Mouse (Mus musculus) midbrain, embryonic 16.5 days (tissue): ENCODE results near the gene Rnaseh2c. TPM values are rescaled to one million over a fixed set of nuclear protein-coding genes. Genes with fewer than 3 reads are reported as not detected.

Source experiments
- ATAC-seq: fragments of 200-750 bp; cut with Nextera tagmentation; 2 replicates; pipeline ENCODE4 v1.8.0; 2017; ENCODE audit warnings: moderate TSS enrichment
- H3K27ac ChIP-seq: fragments of 300-500 bp; sonication (generic); 2 replicates; pipeline ENCODE4 v1.5.1; 2014; ENCODE audit warnings: mild to moderate bottlenecking, low read length, mixed read lengths
- H3K27me3 ChIP-seq: fragments of 300-500 bp; sonication (generic); 2 replicates; pipeline ENCODE4 v1.6.1; 2014; ENCODE audit warnings: low read depth, low read length, mixed read lengths; ENCODE audit not compliant: control insufficient read depth, insufficient read depth
- H3K36me3 ChIP-seq: fragments of 300-500 bp; sonication (generic); 2 replicates; pipeline ENCODE4 v1.6.1; 2014; ENCODE audit warnings: mild to moderate bottlenecking, low read length, moderate library complexity, mixed read lengths; ENCODE audit not compliant: control insufficient read depth, insufficient read depth
- H3K4me1 ChIP-seq: fragments of 300-500 bp; sonication (generic); 2 replicates; pipeline ENCODE4 v1.6.1; 2014; ENCODE audit warnings: mild to moderate bottlenecking, low read length, mixed read lengths; ENCODE audit not compliant: control insufficient read depth, insufficient read depth
- H3K4me2 ChIP-seq: fragments of 300-500 bp; sonication (generic); 2 replicates; pipeline ENCODE4 v1.6.1; 2014; ENCODE audit warnings: mild to moderate bottlenecking, low read length, mixed read lengths
- H3K4me3 ChIP-seq: fragments of 300-500 bp; sonication (generic); 2 replicates; pipeline ENCODE4 v1.5.1; 2014; ENCODE audit warnings: low read depth, mild to moderate bottlenecking, low read length, moderate library complexity, mixed read lengths
- H3K9ac ChIP-seq: fragments of 300-500 bp; sonication (generic); 2 replicates; pipeline ENCODE4 v1.6.1; 2014; ENCODE audit warnings: low read depth, low read length, mixed read lengths
- H3K9me3 ChIP-seq: fragments of 300-500 bp; sonication (generic); replicated peaks from 2 replicates; pipeline ENCODE4 v1.6.1; 2014; ENCODE audit warnings: mild to moderate bottlenecking, low read length, mixed read lengths; ENCODE audit not compliant: control insufficient read depth, poor library complexity, severe bottlenecking
- WGBS: fragments of 180-500 bp; shearing (Covaris S2); extraction: QIAGEN DNeasy Blood & Tissue Kit; methylation state at CpG from one replicate; pipeline ENCODE4 v1.1.7; 2014; 5-methylcytosine and 5-hydroxymethylcytosine counted together
- polyA plus RNA-seq: library from polyadenylated mRNA; unstranded; fragments of >200 nt; fragmentation: Nextera tagmentation; extraction: Ambion mirVana; gene quantifications from 2 replicates; pipeline ENCODE4 v1.2.1, GENCODE M21; 2015

The Rnaseh2c gene
- polyA plus RNA-seq, 1 experiment from 2014 or later: 58.4 TPM

GRCm38 (mm10) chr19:5637069-5638047 is 35.7 kb downstream of the Rnaseh2c start, which contains the start of gene Rela:
TSS of gene Rela (plus strand) at chr19:5637483.
- Histone ChIP-seq H3K36me3 (peaks cover 28% of the 10 kb centered on the region), H3K4me2 (peak within 1 kb of the TSS; percentile 95), H3K4me1 (peaks cover 19% of the 10 kb centered on the region), H3K4me3 (peak within 1 kb of the TSS; percentile 68), H3K9ac (peak within 1 kb of the TSS; percentile 93), H3K27me3 (no peaks in the 10 kb centered on the region), H3K27ac (peak within 1 kb of the TSS; percentile 92), H3K9me3 (no peaks in the 10 kb centered on the region)
- peak; percentile 89 for ATAC-seq
- WGBS: under 1% methylated on average over 98 of the region's 109 CpGs

GRCm38 (mm10) chr19:5638416-5639005 is 36.8 kb downstream of the Rnaseh2c start:
- 91% methylated on average over 18 of the region's 18 CpGs for WGBS
- peak overlapping the region; percentile 93 for H3K9ac ChIP-seq
- H3K4me3 ChIP-seq: peak overlapping the region; percentile 68
- H3K4me2 ChIP-seq: peak overlapping the region; percentile 88
- peaks cover 36% of the 10 kb centered on the region for H3K36me3 ChIP-seq
- no peaks in the 10 kb centered on the region for H3K27me3 ChIP-seq
- H3K9me3 ChIP-seq: no peaks in the 10 kb centered on the region
- ATAC-seq: no peak
- H3K4me1 ChIP-seq: peaks cover 19% of the 10 kb centered on the region
- no peak overlapping the region for H3K27ac ChIP-seq

- H3K9ac ChIP-seq: no peak overlapping the region
- H3K9me3 ChIP-seq: no peaks in the 10 kb centered on the region
- H3K4me2 ChIP-seq: no peak overlapping the region
- peaks cover 19% of the 10 kb centered on the region for H3K4me1 ChIP-seq
- WGBS: 83% methylated on average over 9 of the region's 9 CpGs
- no peak overlapping the region for H3K27ac ChIP-seq
- H3K4me3 ChIP-seq: no peak overlapping the region
- peaks cover 47% of the 10 kb centered on the region for H3K36me3 ChIP-seq
- no peaks in the 10 kb centered on the region for H3K27me3 ChIP-seq
- no peak for ATAC-seq
These were observed 38.7 kb downstream of the Rnaseh2c start for GRCm38 (mm10) chr19:5640339-5640738.

GRCm38 (mm10) chr19:5641021-5641420 is 39.3 kb downstream of the Rnaseh2c start:
- 93% methylated on average over 17 of the region's 17 CpGs for WGBS
- H3K4me1 ChIP-seq: peaks cover 19% of the 10 kb centered on the region

GRCm38 (mm10) chr19:5641641-5642040 is 40.0 kb downstream of the Rnaseh2c start:
- H3K4me1 ChIP-seq: peaks cover 15% of the 10 kb centered on the region
- H3K9me3 ChIP-seq: no peaks in the 10 kb centered on the region
- H3K4me3 ChIP-seq: no peak overlapping the region
- no peaks in the 10 kb centered on the region for H3K27me3 ChIP-seq
- H3K4me2 ChIP-seq: no peak overlapping the region
- H3K36me3 ChIP-seq: peaks cover 55% of the 10 kb centered on the region
- ATAC-seq: no peak
- no peak overlapping the region for H3K9ac ChIP-seq
- no peak overlapping the region for H3K27ac ChIP-seq
- WGBS: 90% methylated on average over 8 of the region's 8 CpGs

More at GRCm38 (mm10) chr19:5641021-5641420, 39.3 kb downstream of the Rnaseh2c start:
- H3K4me2 ChIP-seq: no peak overlapping the region
- no peak overlapping the region for H3K9ac ChIP-seq
- no peaks in the 10 kb centered on the region for H3K27me3 ChIP-seq
- H3K4me3 ChIP-seq: no peak overlapping the region
- H3K9me3 ChIP-seq: no peaks in the 10 kb centered on the region
- H3K27ac ChIP-seq: no peak overlapping the region
- ATAC-seq: no peak
- peaks cover 54% of the 10 kb centered on the region for H3K36me3 ChIP-seq

- WGBS: 93% methylated on average over 9 of the region's 9 CpGs
- Histone ChIP-seq H3K4me2 (no peak overlapping the region), H3K36me3 (peaks cover 57% of the 10 kb centered on the region), H3K4me1 (peaks cover 11% of the 10 kb centered on the region), H3K9me3 (no peaks in the 10 kb centered on the region), H3K4me3 (no peak overlapping the region), H3K27me3 (no peaks in the 10 kb centered on the region), H3K9ac (no peak overlapping the region), H3K27ac (no peak overlapping the region)
- ATAC-seq: no peak
These were observed 43.6 kb downstream of the Rnaseh2c start for GRCm38 (mm10) chr19:5645280-5645679.

- no peak overlapping the region for H3K9ac ChIP-seq
- no peaks in the 10 kb centered on the region for H3K9me3 ChIP-seq
- H3K4me3 ChIP-seq: no peak overlapping the region
- H3K4me1 ChIP-seq: peaks cover 11% of the 10 kb centered on the region
- no peak overlapping the region for H3K4me2 ChIP-seq
- no peaks in the 10 kb centered on the region for H3K27me3 ChIP-seq
- ATAC-seq: no peak
- no peak overlapping the region for H3K27ac ChIP-seq
- 90% methylated on average over 8 of the region's 8 CpGs for WGBS
- peaks cover 42% of the 10 kb centered on the region for H3K36me3 ChIP-seq
These were observed 45.2 kb downstream of the Rnaseh2c start for GRCm38 (mm10) chr19:5646731-5647330.

GRCm38 (mm10) chr19:5647791-5648190 is 46.1 kb downstream of the Rnaseh2c start:
- no peak overlapping the region for H3K4me2 ChIP-seq
- WGBS: 95% methylated on average over 6 of the region's 6 CpGs
- H3K4me3 ChIP-seq: no peak overlapping the region
- H3K27me3 ChIP-seq: no peaks in the 10 kb centered on the region; the same call in 1 of the 2 replicates
- no peak for ATAC-seq
- H3K9ac ChIP-seq: no peak overlapping the region
- peaks cover 33% of the 10 kb centered on the region for H3K36me3 ChIP-seq
- peaks cover 11% of the 10 kb centered on the region for H3K4me1 ChIP-seq
- peak overlapping the region; percentile 5; the same call in 1 of the 2 replicates for H3K27ac ChIP-seq
- H3K9me3 ChIP-seq: no peaks in the 10 kb centered on the region
